Mouse (Mus musculus): ENCODE measurements at regions not wholly inside any gene's neighbourhood (a gene's known extent, or its start where the extent isn't known, plus 50 kb on each side); places are given as distances from the start of the nearest gene placed in this dataset.

GRCm38 (mm10) chr2:106083801-106084800 is 80.8 kb upstream of the Dnajc24 start:
- no peak for DNase-seq

GRCm38 (mm10) chr2:106083001-106083400 is 79.7 kb upstream of the Dnajc24 start:
- no peak for DNase-seq

GRCm38 (mm10) chr2:106081951-106082350 is 78.6 kb upstream of the Dnajc24 start:
- peak; percentile 10 to 73 for DNase-seq

- no peak for DNase-seq
These were observed 77.3 kb upstream of the Dnajc24 start for GRCm38 (mm10) chr2:106080626-106081025.

GRCm38 (mm10) chr2:106078591-106078990 is 75.2 kb upstream of the Dnajc24 start:
- DNase-seq: no peak

GRCm38 (mm10) chr2:106074441-106074840 is 71.1 kb upstream of the Dnajc24 start:
- DNase-seq: no peak

GRCm38 (mm10) chr2:106064316-106064715 is 61.0 kb upstream of the Dnajc24 start:
- DNase-seq: no peak

All from heart, adult 18-20 months (tissue).